Mouse (Mus musculus) CH12.LX (cell line): ENCODE data around the gene Arsa.

Source experiments
- CHD2 ChIP-seq: IDR thresholded peaks from 2 replicates; pipeline ENCODE4 v1.6.1; 2011; ENCODE audit warnings: low read length, improper control_type of control experiment
- HCFC1 ChIP-seq: IDR thresholded peaks from 2 replicates; pipeline ENCODE4 v1.6.1; 2012; ENCODE audit warnings: low read depth, mild to moderate bottlenecking, inconsistent platforms, low read length, improper control_type of control experiment
- POLR2A ChIP-seq: IDR thresholded peaks from 2 replicates; pipeline ENCODE4 v1.6.1; 2011; ENCODE audit warnings: low read depth, mild to moderate bottlenecking, improper control_type of control experiment, low read length
- SIN3A ChIP-seq: IDR thresholded peaks from 2 replicates; pipeline ENCODE4 v1.6.1; 2012; ENCODE audit warnings: low read length, improper control_type of control experiment, inconsistent platforms
- ZMIZ1 ChIP-seq: IDR thresholded peaks from 2 replicates; pipeline ENCODE4 v1.6.1; 2012; ENCODE audit warnings: low read depth, mild to moderate bottlenecking, inconsistent platforms, low read length, improper control_type of control experiment

GRCm38 (mm10) chr15:89497391-89498048 is 20.3 kb upstream of the Arsa start:
- no peak for TF ChIP-seq HCFC1
- no peak for TF ChIP-seq POLR2A
- no peak for TF ChIP-seq ZMIZ1
- TF ChIP-seq SIN3A: no peak
- no peak for TF ChIP-seq CHD2
